Mouse (Mus musculus) cortical plate, adult 2 months (tissue): ENCODE measurements around the gene Mafg. TPM values are rescaled to one million over a fixed set of nuclear protein-coding genes. Genes with fewer than 3 reads are reported as not detected.

Experiments
- H3K27ac ChIP-seq: fragments of 200-500 bp; 2 replicates; pipeline ENCODE4 v1.5.1; 2012; ENCODE audit warnings: low read length, control low read depth, inconsistent platforms; ENCODE audit not compliant: insufficient read depth
- H3K4me1 ChIP-seq: fragments of 200-500 bp; 2 replicates; pipeline ENCODE4 v1.6.1; 2011; ENCODE audit warnings: low read length; ENCODE audit not compliant: control insufficient read depth, insufficient read depth
- H3K4me3 ChIP-seq: fragments of 200-500 bp; 2 replicates; pipeline ENCODE4 v1.5.1; 2011; ENCODE audit warnings: mild to moderate bottlenecking, low read length, control low read depth; ENCODE audit not compliant: insufficient read depth
- CTCF ChIP-seq: fragments of 200-500 bp; IDR thresholded peaks from 2 replicates; pipeline ENCODE4 v1.5.1; 2011; ENCODE audit warnings: mild to moderate bottlenecking, control low read depth, low read length; ENCODE audit not compliant: insufficient read depth; ENCODE audit errors: extremely low read depth
- POLR2A ChIP-seq: fragments of 200-500 bp; IDR thresholded peaks from 2 replicates; pipeline ENCODE4 v1.6.1; 2011; ENCODE audit warnings: mild to moderate bottlenecking, low read length, control low read depth; ENCODE audit not compliant: insufficient read depth; ENCODE audit errors: extremely low read depth
- polyA plus RNA-seq: library from polyadenylated mRNA; depleted of rRNA; stranded (reverse); fragments of >200 nt; gene quantifications from 2 replicates; pipeline ENCODE4 v1.2.3, GENCODE M21; 2012

Mafg gene
- polyA plus RNA-seq, 1 experiment: 83.7 TPM

- Histone ChIP-seq H3K4me1 (peaks cover 7% of the 10 kb centered on the region), H3K4me3 (no peak overlapping the region), H3K27ac (no peak overlapping the region)
- TF ChIP-seq POLR2A (no peak), CTCF (no peak)
These were observed 19.4 kb downstream of the Mafg start for GRCm38 (mm10) chr11:120613976-120614375.

DNA sequence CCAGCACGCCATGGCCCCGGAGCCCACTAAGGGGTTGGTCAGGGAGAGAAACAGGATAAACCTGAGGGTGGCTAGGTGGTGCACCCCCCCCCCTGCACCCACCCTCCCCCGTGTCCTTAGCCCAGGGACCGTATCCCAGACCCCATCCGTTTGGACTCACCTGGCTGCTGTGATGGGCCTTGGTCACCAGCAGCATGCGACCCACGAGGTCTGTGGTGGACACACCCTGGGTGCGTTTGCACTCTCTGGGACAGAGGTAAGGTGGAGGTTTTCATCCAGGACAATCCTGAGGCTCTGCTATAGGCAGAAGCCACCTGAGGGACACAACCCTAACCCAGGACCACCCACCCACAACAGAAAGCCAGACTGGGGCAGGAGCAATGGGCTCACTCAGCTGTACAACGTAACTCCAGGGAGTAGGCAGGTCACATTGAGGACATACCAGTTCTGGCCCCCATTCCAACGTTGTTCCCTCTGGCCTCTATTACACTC, 19.9 kb downstream of the Mafg start:
- no peak overlapping the region for H3K4me3 ChIP-seq
- H3K27ac ChIP-seq: no peak overlapping the region
- peaks cover 7% of the 10 kb centered on the region for H3K4me1 ChIP-seq
- TF ChIP-seq POLR2A (no peak), CTCF (no peak)

GRCm38 (mm10) chr11:120612763-120613162, 20.6 kb downstream of the Mafg start:
- H3K27ac ChIP-seq: no peak overlapping the region
- H3K4me1 ChIP-seq: peaks cover 7% of the 10 kb centered on the region
- TF ChIP-seq POLR2A: no peak
- TF ChIP-seq CTCF: peak; percentile 62
- H3K4me3 ChIP-seq: no peak overlapping the region

- no peak overlapping the region for H3K27ac ChIP-seq
- no peak overlapping the region for H3K4me3 ChIP-seq
- TF ChIP-seq POLR2A (no peak), CTCF (no peak)
- H3K4me1 ChIP-seq: 0 out of 2 replicates have a peak, but pooled peaks cover 2% of the 10 kb centered on the region
These were observed 22.8 kb downstream of the Mafg start for GRCm38 (mm10) chr11:120610477-120611046.

DNA sequence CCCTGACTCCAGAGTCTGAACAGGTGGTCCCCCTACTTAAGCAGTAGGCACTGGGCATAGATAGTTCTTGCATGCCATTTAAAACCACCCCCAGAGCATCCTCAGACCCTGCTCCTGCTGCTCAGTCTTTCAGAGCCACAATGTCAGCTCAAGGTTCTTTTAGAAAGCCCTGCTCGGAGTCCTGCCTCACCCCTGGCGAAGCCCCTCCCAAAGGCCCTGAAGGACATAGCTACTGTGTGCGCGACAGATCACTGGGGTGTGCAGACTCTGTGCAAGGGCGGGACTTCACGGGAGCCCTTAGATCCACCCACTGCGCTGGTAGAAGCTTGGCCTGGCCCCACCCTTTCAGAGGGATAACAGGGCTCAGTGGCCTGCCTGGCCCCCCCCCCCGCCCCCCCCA, 24.1 kb downstream of the Mafg start:
- TF ChIP-seq POLR2A (peak; percentile 7; the same call in 1 of the 2 replicates), CTCF (no peak)
- H3K4me1 ChIP-seq: 0 out of 2 replicates have a peak, but pooled peaks cover 2% of the 10 kb centered on the region
- no peak overlapping the region for H3K4me3 ChIP-seq
- no peak overlapping the region for H3K27ac ChIP-seq

GRCm38 (mm10) chr11:120608241-120609034, 25.0 kb downstream of the Mafg start, which contains the start of gene Npb:
TSS of gene Npb (plus strand) at chr11:120608477.
- no peak for TF ChIP-seq CTCF
- TF ChIP-seq POLR2A: no peak
- Histone ChIP-seq H3K4me3 (no peak within 1 kb of the TSS), H3K4me1 (0 out of 2 replicates have a peak, but pooled peaks cover 2% of the 10 kb centered on the region)

DNA sequence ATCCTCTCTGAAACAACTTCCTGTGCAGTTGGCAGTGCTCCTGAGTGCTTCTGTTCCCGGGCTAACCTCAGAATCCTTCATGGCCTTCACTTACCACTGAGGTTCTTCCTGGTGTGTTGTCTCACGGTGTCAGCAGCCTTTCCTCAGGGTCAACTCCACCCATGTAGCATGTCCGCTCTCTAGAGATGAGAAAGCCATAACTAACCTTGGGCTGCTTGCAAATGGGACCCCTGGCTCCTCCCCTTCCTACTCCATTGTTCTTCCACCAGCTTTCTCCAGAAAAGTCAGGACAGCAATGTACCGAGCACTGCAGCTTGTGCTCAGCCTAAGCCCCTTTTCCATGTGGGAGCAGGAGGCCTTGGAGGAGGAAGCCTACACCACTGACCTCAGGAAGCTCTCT, 26.6 kb downstream of the Mafg start:
- Histone ChIP-seq H3K27ac (no peak overlapping the region), H3K4me3 (no peak overlapping the region), H3K4me1 (0 out of 2 replicates have a peak, but pooled peaks cover 2% of the 10 kb centered on the region)
- no peak for TF ChIP-seq POLR2A
- no peak for TF ChIP-seq CTCF

More at GRCm38 (mm10) chr11:120608241-120609034, 25.0 kb downstream of the Mafg start, which contains the start of gene Npb:
- H3K27ac ChIP-seq: no peak within 1 kb of the TSS

DNA sequence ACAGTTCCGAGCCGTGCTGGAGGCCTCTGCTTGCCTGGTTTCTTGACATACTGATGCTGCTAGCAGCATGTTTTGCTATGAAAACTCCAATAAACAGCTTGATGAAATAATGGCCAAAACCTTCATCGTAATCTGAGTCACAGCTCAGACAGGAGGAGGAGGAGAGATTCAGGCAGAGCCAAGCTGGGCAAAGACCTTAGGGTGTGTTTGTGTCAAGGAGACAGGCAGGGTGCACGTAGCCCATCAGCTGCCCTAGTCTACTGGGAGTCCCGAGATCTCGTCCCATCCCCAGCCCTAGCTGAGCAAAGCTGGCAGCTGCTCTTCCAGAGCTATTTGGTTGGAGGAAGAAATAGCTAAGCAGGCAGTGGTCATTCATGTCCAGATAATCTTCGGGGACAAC, 27.7 kb downstream of the Mafg start:
- Histone ChIP-seq H3K4me3 (no peak overlapping the region), H3K27ac (no peak overlapping the region), H3K4me1 (0 out of 2 replicates have a peak, but pooled peaks cover 2% of the 10 kb centered on the region)
- no peak for TF ChIP-seq CTCF
- no peak for TF ChIP-seq POLR2A

GRCm38 (mm10) chr11:120603545-120603944, 29.9 kb downstream of the Mafg start:
- no peak overlapping the region for H3K4me3 ChIP-seq
- H3K27ac ChIP-seq: no peak overlapping the region
- TF ChIP-seq POLR2A (no peak), CTCF (no peak)
- 0 out of 2 replicates have a peak, but pooled peaks cover 1% of the 10 kb centered on the region for H3K4me1 ChIP-seq

DNA sequence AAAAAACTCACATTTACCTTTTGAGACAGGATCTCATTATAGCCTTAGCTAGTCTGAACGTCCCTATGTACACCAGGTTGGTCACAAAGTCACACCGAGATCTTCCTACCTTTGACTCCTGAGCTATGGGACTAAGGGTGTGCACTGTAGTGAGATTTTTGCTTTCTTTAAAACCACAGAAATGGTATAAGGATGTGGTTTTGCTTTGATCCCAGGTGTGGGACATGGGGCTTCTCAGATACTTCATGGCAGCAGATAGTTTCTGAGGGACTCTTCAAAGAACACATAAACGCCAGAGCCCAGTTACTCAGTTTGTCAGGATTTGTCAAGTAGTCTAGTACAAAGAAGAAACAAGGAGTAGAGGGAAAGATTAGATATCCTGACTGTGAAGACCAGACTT, 32.7 kb downstream of the Mafg start:
- H3K27ac ChIP-seq: no peak overlapping the region
- no peak for TF ChIP-seq CTCF
- TF ChIP-seq POLR2A: no peak
- H3K4me3 ChIP-seq: no peak overlapping the region
- peaks cover 3% of the 10 kb centered on the region; the same call in 1 of the 2 replicates for H3K4me1 ChIP-seq
